Mouse (Mus musculus) liver, postnatal 0 days (tissue): ENCODE results near the gene Tmem63c. TPM values are rescaled to one million over a fixed set of nuclear protein-coding genes. Genes with fewer than 3 reads are reported as not detected.

ENCODE experiments used
- ATAC-seq: fragments of 200-750 bp; cut with Nextera tagmentation; 2 replicates; pipeline ENCODE4 v1.8.0; 2017; ENCODE audit warnings: mild to moderate bottlenecking, moderate library complexity
- DNase-seq: peaks from one replicate; pipeline ENCODE4 v3.0.0-alpha.2; 2016
- H3K27ac ChIP-seq: fragments of 300-500 bp; sonication (generic); 2 replicates; pipeline ENCODE4 v1.5.1; 2014; ENCODE audit warnings: antibody characterized with exemption, moderate library complexity, mild to moderate bottlenecking, low read depth
- H3K27me3 ChIP-seq: fragments of 300-500 bp; sonication (generic); 2 replicates; pipeline ENCODE4 v1.6.1; 2014; ENCODE audit warnings: low read length, control low read depth, mixed read lengths; ENCODE audit not compliant: insufficient read depth
- H3K36me3 ChIP-seq: fragments of 300-500 bp; sonication (generic); replicated peaks from 2 replicates; pipeline ENCODE4 v1.6.1; 2014; ENCODE audit warnings: mild to moderate bottlenecking, control low read depth, low read length, moderate library complexity, mixed read lengths; ENCODE audit not compliant: insufficient read depth
- H3K4me1 ChIP-seq: fragments of 300-500 bp; sonication (generic); 2 replicates; pipeline ENCODE4 v1.6.1; 2014; ENCODE audit warnings: antibody characterized with exemption, mild to moderate bottlenecking, control low read depth; ENCODE audit not compliant: insufficient read depth
- H3K4me2 ChIP-seq: fragments of 300-500 bp; sonication (generic); 2 replicates; pipeline ENCODE4 v1.6.1; 2014; ENCODE audit warnings: low read depth, mild to moderate bottlenecking, low read length, moderate library complexity, mixed read lengths
- H3K4me3 ChIP-seq: fragments of 300-500 bp; sonication (generic); 2 replicates; pipeline ENCODE4 v1.5.1; 2014; ENCODE audit warnings: low read depth, low read length
- H3K9ac ChIP-seq: fragments of 300-500 bp; sonication (generic); replicated peaks from 2 replicates; pipeline ENCODE4 v1.6.1; 2014; ENCODE audit warnings: mild to moderate bottlenecking, moderate library complexity
- H3K9me3 ChIP-seq: fragments of 300-500 bp; sonication (generic); 2 replicates; pipeline ENCODE4 v1.6.1; 2016; ENCODE audit warnings: mild to moderate bottlenecking, control low read depth, low read length, mixed read lengths
- CTCF ChIP-seq: sonication (generic); IDR thresholded peaks from 2 replicates; pipeline ENCODE4 v1.5.1; 2016; ENCODE audit warnings: antibody characterized with exemption, low read depth
- EP300 ChIP-seq: IDR thresholded peaks from 2 replicates; pipeline ENCODE4 v1.6.1; 2016; ENCODE audit warnings: antibody characterized with exemption, low read depth, mild to moderate bottlenecking
- WGBS: fragments of 180-500 bp; shearing (Covaris S2); extraction: QIAGEN DNeasy Blood & Tissue Kit; methylation state at CpG from one replicate; pipeline ENCODE4 v1.1.7; 2014; ENCODE audit not compliant: insufficient replicate concordance; 5-methylcytosine and 5-hydroxymethylcytosine counted together
- polyA plus RNA-seq: library from polyadenylated mRNA; unstranded; fragments of >200 nt; fragmentation: Nextera tagmentation; extraction: Ambion mirVana; gene quantifications from 2 replicates; pipeline ENCODE4 v1.2.1, GENCODE M21; 2015

Gene Tmem63c
- not detected in 2 replicates for polyA plus RNA-seq

DNA sequence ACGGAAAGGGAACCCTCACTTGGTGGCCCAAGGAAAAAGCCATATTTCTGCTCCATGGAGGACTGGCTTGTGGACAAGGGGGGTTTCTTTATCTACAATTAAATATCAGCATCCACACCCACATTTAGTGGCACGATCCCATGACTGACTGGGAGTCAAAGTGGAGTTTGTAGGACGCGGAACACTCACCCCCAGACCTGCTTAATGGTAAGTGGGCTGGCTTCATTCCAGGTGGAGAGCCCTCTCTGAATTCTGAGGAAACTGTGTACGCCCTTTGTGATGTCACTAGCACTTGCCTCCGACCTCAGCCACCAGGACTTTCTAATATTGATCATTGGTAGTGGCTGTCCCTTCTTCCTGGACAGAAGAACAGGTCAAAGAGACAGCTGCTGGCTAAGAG lies at the start of gene Tmem63c:
Gene Tmem63c (plus strand): TSS at position 301 of the 400 bp plus-strand sequence.
- no peak within 1 kb of the TSS for H3K27ac ChIP-seq
- 64% methylated on average over 6 of the region's 6 CpGs for WGBS
- no peak for ATAC-seq
- peaks cover 5% of the 10 kb centered on the region for H3K27me3 ChIP-seq
- no peaks in the 10 kb centered on the region for H3K36me3 ChIP-seq
- no peak within 1 kb of the TSS for H3K4me2 ChIP-seq
- no peak within 1 kb of the TSS for H3K9ac ChIP-seq
- DNase-seq, result no peak
- no peaks in the 10 kb centered on the region for H3K4me1 ChIP-seq
- no peak within 1 kb of the TSS for H3K4me3 ChIP-seq
- H3K9me3 ChIP-seq, result no peaks in the 10 kb centered on the region
- no peak for TF ChIP-seq EP300

DNA sequence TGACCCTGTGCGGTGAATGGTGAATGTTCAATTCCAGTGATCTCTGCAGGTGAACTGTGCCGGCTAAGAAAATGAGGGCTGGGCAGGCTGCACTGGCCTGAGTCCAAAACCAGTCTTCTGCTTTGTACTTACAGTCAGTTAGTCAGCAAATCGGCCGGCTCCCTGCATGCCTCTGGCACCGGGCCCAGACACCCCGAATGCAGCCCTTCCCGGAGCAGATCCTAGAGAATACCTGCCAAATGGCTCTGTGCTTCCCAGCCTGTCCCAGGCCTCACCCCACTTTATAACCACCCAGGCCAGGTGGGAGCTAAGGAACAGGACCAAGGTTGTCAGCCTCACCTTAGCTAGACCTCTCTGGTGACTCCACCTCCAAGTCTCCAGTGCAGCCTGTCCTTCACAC lies 47.9 kb upstream of the Tmem63c start:
- Histone ChIP-seq H3K4me2 (no peak overlapping the region; the same call in 1 of the 2 replicates), H3K9ac (no peak overlapping the region; the same call in 1 of the 2 replicates), H3K4me3 (no peak overlapping the region), H3K36me3 (no peaks in the 10 kb centered on the region), H3K9me3 (no peaks in the 10 kb centered on the region), H3K27ac (no peak overlapping the region), H3K27me3 (peaks cover 5% of the 10 kb centered on the region; the same call in 1 of the 2 replicates), H3K4me1 (peaks cover 9% of the 10 kb centered on the region)
- ATAC-seq, result no peak
- peak; percentile 56 for DNase-seq
- 28% methylated on average over 7 of the region's 7 CpGs for WGBS
- TF ChIP-seq CTCF, result no peak
- no peak for TF ChIP-seq EP300

DNA sequence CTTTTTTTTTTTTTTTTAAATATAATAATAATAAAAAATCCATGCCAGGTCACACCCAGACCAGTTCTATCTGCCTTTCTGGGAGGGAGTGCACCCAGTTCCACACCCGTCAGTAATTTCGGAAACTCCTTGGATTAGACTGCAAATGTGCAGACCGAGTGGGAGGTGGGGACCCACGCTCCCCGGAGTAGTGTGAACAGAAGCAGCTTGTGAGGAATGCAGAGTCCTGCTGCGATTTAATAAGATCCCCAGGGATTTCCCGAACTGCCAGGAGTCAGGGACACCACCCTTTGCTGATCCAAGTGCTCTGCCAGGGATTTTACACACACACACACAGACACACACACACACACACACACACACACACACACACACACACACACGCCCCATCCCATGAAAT lies 47.4 kb upstream of the Tmem63c start:
- Histone ChIP-seq H3K4me1 (peaks cover 9% of the 10 kb centered on the region), H3K9me3 (no peaks in the 10 kb centered on the region), H3K36me3 (no peaks in the 10 kb centered on the region), H3K27me3 (peaks cover 8% of the 10 kb centered on the region; the same call in 1 of the 2 replicates), H3K27ac (no peak overlapping the region), H3K9ac (no peak overlapping the region), H3K4me2 (no peak overlapping the region), H3K4me3 (no peak overlapping the region)
- no peak for DNase-seq
- WGBS, result 49% methylated on average over 8 of the region's 8 CpGs
- ATAC-seq, result no peak
- TF ChIP-seq EP300 (no peak), CTCF (no peak)

DNA sequence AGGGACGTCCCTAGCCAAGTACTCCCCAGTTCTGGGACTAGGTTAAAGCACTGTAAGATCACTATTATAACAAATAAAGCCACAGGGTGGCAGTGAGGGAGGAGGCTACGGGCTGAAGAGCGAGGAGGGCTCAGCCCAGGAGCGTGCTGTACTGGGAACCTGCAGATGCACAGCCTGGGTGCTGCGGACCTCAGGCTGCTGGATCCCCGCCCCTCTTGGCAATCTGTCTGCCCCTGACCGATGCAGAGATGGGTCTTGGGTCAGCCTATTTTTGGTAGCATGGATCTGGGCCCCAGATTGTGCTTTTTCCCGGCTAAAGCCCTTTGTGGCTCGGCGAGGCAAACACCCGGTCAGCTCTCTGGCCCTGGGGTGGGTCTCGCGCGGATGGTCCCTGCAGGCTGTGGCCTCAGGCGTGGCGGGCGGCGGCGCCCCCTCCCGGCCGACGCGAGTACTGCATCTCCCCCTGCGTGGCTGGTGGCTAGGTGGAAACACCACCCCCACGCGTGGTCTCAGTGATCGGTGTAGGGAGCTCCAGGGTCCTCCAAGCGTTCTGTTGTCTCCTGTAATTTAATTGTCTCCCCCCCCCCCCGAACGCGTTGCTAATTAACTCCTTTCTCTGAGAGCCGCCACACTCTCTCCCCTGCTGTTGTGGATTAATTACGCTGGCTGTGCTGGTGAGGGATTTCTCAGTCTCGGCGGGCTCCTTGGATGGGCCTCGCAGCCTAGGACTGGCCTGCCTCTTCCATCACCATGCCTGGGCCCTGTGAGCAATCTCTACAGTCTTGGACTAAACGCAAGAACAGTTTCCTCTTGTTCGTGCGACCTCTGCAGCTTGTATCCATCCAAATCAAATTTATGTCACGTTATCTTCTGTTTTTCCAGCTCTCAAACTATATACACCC lies 46.5 kb upstream of the Tmem63c start:
- ATAC-seq, result peak; percentile 49
- peak; percentile 81 for DNase-seq
- 14% methylated on average over 37 of the region's 40 CpGs for WGBS
- Histone ChIP-seq H3K9me3 (no peaks in the 10 kb centered on the region), H3K9ac (no peak overlapping the region), H3K4me2 (peak overlapping the region; percentile 56), H3K27ac (no peak overlapping the region), H3K27me3 (peaks cover 9% of the 10 kb centered on the region; the same call in 1 of the 2 replicates), H3K4me3 (no peak overlapping the region), H3K4me1 (peaks cover 9% of the 10 kb centered on the region), H3K36me3 (no peaks in the 10 kb centered on the region)
- TF ChIP-seq CTCF, result peak; percentile 96
- no peak for TF ChIP-seq EP300

DNA sequence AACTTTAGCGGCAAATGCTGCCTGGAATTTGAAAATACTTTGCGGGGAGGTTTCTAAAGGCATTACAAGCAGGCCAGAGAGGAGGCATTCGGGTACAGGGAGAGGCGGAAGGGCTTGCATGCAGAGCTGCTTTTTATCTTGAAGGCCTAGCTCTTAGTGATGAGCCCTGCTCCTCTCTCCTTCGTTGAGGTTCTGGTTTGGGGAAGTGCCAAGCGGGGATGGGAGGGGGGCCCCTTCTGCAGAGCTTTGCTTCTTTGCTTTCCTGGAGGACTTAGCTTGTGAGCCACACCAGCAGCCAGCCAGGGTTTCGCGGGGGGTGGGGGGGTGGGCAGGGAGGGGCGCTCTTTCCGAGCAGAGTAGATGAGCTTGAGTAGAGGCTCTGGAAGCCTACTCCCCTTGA lies 45.4 kb upstream of the Tmem63c start:
- H3K9me3 ChIP-seq, result no peaks in the 10 kb centered on the region
- no peak overlapping the region for H3K4me2 ChIP-seq
- TF ChIP-seq EP300, result no peak
- TF ChIP-seq CTCF, result no peak
- H3K9ac ChIP-seq, result no peak overlapping the region
- H3K4me3 ChIP-seq, result no peak overlapping the region
- DNase-seq (no peak), ATAC-seq (no peak)
- H3K27ac ChIP-seq, result no peak overlapping the region
- 45% methylated on average over 10 of the region's 10 CpGs for WGBS
- H3K4me1 ChIP-seq, result peaks cover 9% of the 10 kb centered on the region
- H3K36me3 ChIP-seq, result no peaks in the 10 kb centered on the region
- peaks cover 13% of the 10 kb centered on the region; the same call in 1 of the 2 replicates for H3K27me3 ChIP-seq

DNA sequence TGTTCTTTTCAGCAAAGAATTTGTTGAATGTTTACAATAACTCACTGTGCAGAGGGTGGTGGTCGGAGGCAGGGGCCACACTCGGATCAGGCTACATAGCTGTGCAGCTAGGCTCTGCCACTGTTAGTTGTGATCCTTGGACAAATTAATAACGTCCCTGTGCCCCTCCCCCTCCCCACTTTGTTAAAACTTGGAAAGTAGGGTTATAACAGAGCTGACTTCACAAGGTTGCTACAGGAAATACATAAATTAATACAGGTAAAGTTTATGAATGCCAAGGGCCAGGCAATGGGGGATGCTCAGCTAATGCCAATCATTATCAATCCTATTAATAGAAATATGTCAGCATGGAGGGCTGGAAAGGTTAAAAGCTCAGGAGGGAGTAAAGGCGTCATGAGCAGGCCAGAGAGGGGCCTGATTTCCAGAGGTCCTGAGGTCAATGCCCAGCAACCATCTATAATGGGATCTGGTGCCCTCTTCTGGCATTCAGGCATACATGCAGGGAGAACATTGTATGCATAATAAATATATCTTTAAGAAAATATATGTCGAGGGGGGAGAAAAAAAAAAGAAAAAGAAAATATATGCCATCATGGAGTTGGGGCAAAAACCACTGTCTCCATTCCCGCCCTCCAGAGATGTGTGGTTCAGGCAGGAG lies 44.5 kb upstream of the Tmem63c start:
- no peak overlapping the region for H3K9ac ChIP-seq
- H3K36me3 ChIP-seq, result no peaks in the 10 kb centered on the region
- no peak for DNase-seq
- no peak for ATAC-seq
- no peaks in the 10 kb centered on the region for H3K9me3 ChIP-seq
- peaks cover 16% of the 10 kb centered on the region for H3K27me3 ChIP-seq
- H3K4me3 ChIP-seq, result no peak overlapping the region
- WGBS, result 50% methylated on average over 6 of the region's 6 CpGs
- H3K27ac ChIP-seq, result no peak overlapping the region
- TF ChIP-seq CTCF (peak; percentile 53), EP300 (no peak)
- H3K4me2 ChIP-seq, result no peak overlapping the region
- peaks cover 9% of the 10 kb centered on the region for H3K4me1 ChIP-seq
